Mouse (Mus musculus) limb, embryonic 12.5 days (tissue): ENCODE measurements around the gene Fbxo2. TPM values are rescaled to one million over a fixed set of nuclear protein-coding genes. Genes with fewer than 3 reads are reported as not detected.

Source experiments
- ATAC-seq: fragments of 200-750 bp; cut with Nextera tagmentation; 2 replicates; pipeline ENCODE4 v1.8.0; 2017; ENCODE audit warnings: low read depth, moderate TSS enrichment; ENCODE audit not compliant: insufficient number of reproducible peaks, insufficient read depth, low FRiP score, low TSS enrichment
- H3K27ac ChIP-seq: fragments of 300-500 bp; sonication (generic); 2 replicates; pipeline ENCODE4 v1.5.1; 2016; ENCODE audit warnings: mild to moderate bottlenecking, moderate library complexity
- H3K27me3 ChIP-seq: fragments of 300-500 bp; sonication (generic); 2 replicates; pipeline ENCODE4 v1.6.1; 2016; ENCODE audit warnings: mild to moderate bottlenecking, moderate library complexity
- H3K36me3 ChIP-seq: fragments of 300-500 bp; sonication (generic); 2 replicates; pipeline ENCODE4 v1.6.1; 2016; ENCODE audit warnings: mild to moderate bottlenecking, moderate library complexity
- H3K4me1 ChIP-seq: fragments of 300-500 bp; sonication (generic); replicated peaks from 2 replicates; pipeline ENCODE4 v1.6.1; 2016
- H3K4me2 ChIP-seq: fragments of 300-500 bp; sonication (generic); 2 replicates; pipeline ENCODE4 v1.6.1; 2016; ENCODE audit warnings: mild to moderate bottlenecking, moderate library complexity
- H3K4me3 ChIP-seq: fragments of 300-500 bp; sonication (generic); replicated peaks from 2 replicates; pipeline ENCODE4 v1.5.1; 2016; ENCODE audit warnings: mild to moderate bottlenecking
- H3K9ac ChIP-seq: fragments of 300-500 bp; sonication (generic); replicated peaks from 2 replicates; pipeline ENCODE4 v1.6.1; 2016; ENCODE audit warnings: mild to moderate bottlenecking, moderate library complexity
- H3K9me3 ChIP-seq: fragments of 300-500 bp; sonication (generic); 2 replicates; pipeline ENCODE4 v1.6.1; 2016; ENCODE audit warnings: mild to moderate bottlenecking, moderate library complexity
- WGBS: fragments of 180-500 bp; shearing (Covaris S2); methylation state at CpG from one replicate; pipeline ENCODE4 v1.1.7; 2016; 5-methylcytosine and 5-hydroxymethylcytosine counted together
- polyA plus RNA-seq: library from polyadenylated mRNA; unstranded; fragments of >200 nt; fragmentation: Nextera tagmentation; extraction: Ambion mirVana; gene quantifications from 2 replicates; pipeline ENCODE4 v1.2.1, GENCODE M21; 2016

The Fbxo2 gene
- polyA plus RNA-seq, 1 experiment from 2014 or later, result 2.5 TPM

DNA sequence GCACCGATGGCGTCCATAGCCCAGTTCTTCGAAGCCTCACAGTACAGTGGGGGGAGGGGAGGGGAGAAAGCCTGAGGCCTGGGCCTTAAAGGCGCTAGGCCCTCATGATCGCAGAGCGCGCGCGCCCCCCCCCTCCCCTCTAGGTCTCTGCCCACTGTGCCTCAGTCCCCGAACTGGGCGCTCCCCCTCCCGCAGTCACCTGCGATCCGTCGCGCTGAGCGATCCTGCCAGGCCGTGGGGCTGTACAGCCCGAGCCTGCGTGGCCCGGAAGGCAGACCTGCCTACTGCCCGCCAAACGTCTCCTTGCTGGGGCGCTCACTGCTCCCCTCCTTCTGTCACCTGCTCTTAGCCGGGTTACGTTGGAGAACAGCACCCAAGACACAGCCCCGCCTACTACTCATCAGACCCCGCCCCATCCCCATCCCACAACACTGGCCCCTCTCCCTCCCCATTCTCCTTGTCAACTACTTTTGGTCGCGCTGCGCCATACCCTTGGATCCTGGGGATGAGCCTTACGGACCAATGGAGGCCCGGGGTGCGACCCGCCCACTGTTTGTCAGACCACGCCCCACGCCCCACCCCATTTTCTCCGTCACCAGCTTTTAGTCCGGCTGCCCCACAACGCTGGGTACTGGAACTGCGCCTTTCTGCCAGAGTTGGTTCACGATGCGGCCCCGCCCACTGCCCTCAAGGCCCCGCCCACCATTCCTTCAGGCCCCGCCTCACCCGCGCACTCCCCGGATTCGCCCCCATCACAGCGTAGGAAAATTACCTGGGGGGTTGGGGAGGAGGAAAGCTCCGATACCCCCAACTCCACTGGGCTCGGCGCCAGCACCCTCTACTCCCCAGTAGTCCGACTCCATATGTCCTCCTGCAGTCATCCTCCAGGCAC lies 631 bp upstream of the Fbxo2 start:
- peak overlapping the region; percentile 65 for H3K9ac ChIP-seq
- peak overlapping the region; percentile 98 for H3K4me2 ChIP-seq
- H3K4me1 ChIP-seq, result peaks cover 39% of the 10 kb centered on the region
- peaks cover 36% of the 10 kb centered on the region for H3K36me3 ChIP-seq
- H3K4me3 ChIP-seq, result peak overlapping the region; percentile 64
- peak; percentile 81 for ATAC-seq
- H3K9me3 ChIP-seq, result no peaks in the 10 kb centered on the region
- H3K27me3 ChIP-seq, result peaks cover 68% of the 10 kb centered on the region
- peak overlapping the region; percentile 56; the same call in 1 of the 2 replicates for H3K27ac ChIP-seq
- WGBS, result under 1% methylated on average over 54 of the region's 55 CpGs

- no peak for ATAC-seq
- Histone ChIP-seq H3K27ac (no peak overlapping the region), H3K27me3 (peaks cover 94% of the 10 kb centered on the region), H3K9me3 (no peaks in the 10 kb centered on the region), H3K36me3 (no peaks in the 10 kb centered on the region), H3K4me1 (peaks cover 39% of the 10 kb centered on the region), H3K9ac (peak overlapping the region; percentile 23; the same call in 1 of the 2 replicates), H3K4me2 (peak overlapping the region; percentile 65), H3K4me3 (peak overlapping the region; percentile 35)
- 2% methylated on average over 28 of the region's 29 CpGs for WGBS
Observed at GRCm38 (mm10) chr4:148164002-148164439, 3.6 kb downstream of the Fbxo2 start.

DNA sequence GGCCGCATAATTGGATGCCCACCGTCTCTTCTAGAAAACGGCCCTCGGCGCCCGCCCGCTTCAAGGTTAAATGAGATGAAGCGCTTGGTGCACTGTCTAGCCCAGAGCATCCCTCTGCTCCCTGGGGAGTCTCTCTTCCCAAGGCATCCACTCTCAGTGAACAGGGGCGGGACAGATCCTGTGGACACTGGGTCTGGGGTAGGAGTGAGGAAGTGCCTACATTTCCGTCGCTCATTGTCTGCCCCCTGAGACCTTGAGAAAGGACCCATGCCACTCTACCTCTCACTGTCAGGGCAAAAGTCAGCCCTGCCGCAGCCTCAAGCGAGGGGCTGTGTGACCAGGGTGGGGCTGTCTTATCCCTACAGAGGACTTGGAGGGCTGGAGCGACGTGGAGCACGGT lies 4.0 kb downstream of the Fbxo2 start:
- H3K36me3 ChIP-seq, result no peaks in the 10 kb centered on the region
- H3K4me1 ChIP-seq, result peaks cover 37% of the 10 kb centered on the region
- 0 out of 2 replicates have a peak overlapping the region, but pooled peaks have one; percentile 23 for H3K9ac ChIP-seq
- ATAC-seq, result no peak
- H3K9me3 ChIP-seq, result no peaks in the 10 kb centered on the region
- H3K4me2 ChIP-seq, result peak overlapping the region; percentile 65
- under 1% methylated on average over 16 of the region's 16 CpGs for WGBS
- H3K27me3 ChIP-seq, result peaks cover 92% of the 10 kb centered on the region
- H3K4me3 ChIP-seq, result peak overlapping the region; percentile 35; the same call in 1 of the 2 replicates
- H3K27ac ChIP-seq, result no peak overlapping the region

DNA sequence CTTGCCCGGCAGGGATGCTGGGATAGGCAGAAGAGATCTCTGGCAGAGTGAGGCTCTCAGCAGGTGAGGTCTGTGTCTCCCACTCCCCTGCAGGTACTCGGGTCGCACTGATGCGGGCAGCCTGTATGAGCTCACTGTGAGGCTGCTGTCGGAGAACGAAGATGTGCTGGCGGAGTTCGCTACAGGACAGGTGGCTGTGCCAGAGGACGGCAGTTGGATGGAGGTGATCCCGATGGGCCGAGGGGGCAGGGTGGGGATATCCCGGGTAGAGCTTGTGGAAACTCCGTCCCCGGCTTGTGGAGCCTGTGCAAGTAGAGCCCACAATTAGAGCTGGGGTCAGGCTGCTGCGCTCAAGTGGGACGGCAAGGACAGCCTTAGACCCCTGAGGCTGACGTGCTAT lies 5.1 kb downstream of the Fbxo2 start:
- Histone ChIP-seq H3K4me3 (no peak overlapping the region), H3K9me3 (no peaks in the 10 kb centered on the region), H3K4me1 (peaks cover 34% of the 10 kb centered on the region), H3K4me2 (0 out of 2 replicates have a peak overlapping the region, but pooled peaks have one; percentile 40), H3K36me3 (no peaks in the 10 kb centered on the region), H3K27me3 (peaks cover 93% of the 10 kb centered on the region), H3K27ac (no peak overlapping the region), H3K9ac (no peak overlapping the region)
- 10% methylated on average over 17 of the region's 17 CpGs for WGBS
- no peak for ATAC-seq

DNA sequence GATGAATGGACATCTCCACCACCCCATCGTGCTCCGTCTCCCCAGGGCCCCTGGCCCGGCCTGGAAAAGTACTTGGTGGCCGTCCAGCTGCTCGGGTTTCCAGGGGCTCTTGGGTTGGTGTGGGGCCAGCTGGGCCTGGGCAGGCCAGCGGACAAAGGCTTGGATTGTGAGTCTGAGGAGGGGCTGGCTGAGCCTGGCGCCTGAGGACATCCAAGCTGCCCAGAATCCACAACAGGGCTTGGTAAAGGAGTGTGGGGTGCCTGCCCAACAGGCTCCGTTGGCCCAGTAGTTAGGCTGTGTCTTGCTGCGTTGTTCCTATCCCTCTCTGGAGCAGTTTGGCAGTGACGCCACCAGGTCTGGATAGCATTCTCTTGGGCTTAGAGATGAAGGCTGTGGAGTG lies 6.0 kb downstream of the Fbxo2 start:
- Histone ChIP-seq H3K27me3 (peaks cover 91% of the 10 kb centered on the region), H3K27ac (no peak overlapping the region), H3K4me2 (peak overlapping the region; percentile 40), H3K9ac (no peak overlapping the region; the same call in 1 of the 2 replicates), H3K36me3 (no peaks in the 10 kb centered on the region), H3K4me3 (peak overlapping the region; percentile 16; the same call in 1 of the 2 replicates), H3K9me3 (no peaks in the 10 kb centered on the region), H3K4me1 (peaks cover 26% of the 10 kb centered on the region)
- ATAC-seq, result no peak
- WGBS, result 9% methylated on average over 10 of the region's 10 CpGs

DNA sequence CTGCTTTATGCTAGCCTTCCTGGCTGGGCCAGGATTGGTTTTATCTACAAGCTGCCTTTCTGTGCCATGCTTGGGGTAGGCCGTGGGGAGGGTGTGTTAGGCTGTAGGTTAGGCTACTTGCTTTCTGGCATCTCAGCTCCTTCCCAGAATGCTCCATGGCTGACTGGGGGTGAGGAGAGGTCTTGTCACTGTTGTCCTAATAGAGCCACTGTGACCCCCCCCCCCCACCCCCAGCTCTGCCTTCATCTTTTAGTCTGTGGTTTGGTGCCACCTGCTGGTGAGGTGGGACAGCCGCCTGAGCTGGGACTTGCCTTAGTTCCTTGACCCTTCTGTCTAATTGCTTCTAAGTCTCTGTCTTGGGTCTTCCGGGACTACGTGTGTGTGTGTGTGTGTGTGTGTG lies 6.6 kb downstream of the Fbxo2 start:
- Histone ChIP-seq H3K9ac (no peak overlapping the region), H3K36me3 (no peaks in the 10 kb centered on the region), H3K27me3 (peaks cover 91% of the 10 kb centered on the region), H3K27ac (no peak overlapping the region), H3K9me3 (no peaks in the 10 kb centered on the region), H3K4me2 (peak overlapping the region; percentile 40), H3K4me3 (peak overlapping the region; percentile 16; the same call in 1 of the 2 replicates), H3K4me1 (peaks cover 24% of the 10 kb centered on the region)
- no peak for ATAC-seq
- WGBS, result 27% methylated on average over 4 of the region's 4 CpGs

- no peak for ATAC-seq
- Histone ChIP-seq H3K4me3 (no peak overlapping the region), H3K4me2 (no peak overlapping the region), H3K27me3 (peaks cover 91% of the 10 kb centered on the region), H3K36me3 (no peaks in the 10 kb centered on the region), H3K27ac (no peak overlapping the region), H3K4me1 (peaks cover 23% of the 10 kb centered on the region), H3K9ac (no peak overlapping the region), H3K9me3 (no peaks in the 10 kb centered on the region)
- 26% methylated on average over 7 of the region's 7 CpGs for WGBS
Observed at GRCm38 (mm10) chr4:148168287-148168686, 7.9 kb downstream of the Fbxo2 start.

DNA sequence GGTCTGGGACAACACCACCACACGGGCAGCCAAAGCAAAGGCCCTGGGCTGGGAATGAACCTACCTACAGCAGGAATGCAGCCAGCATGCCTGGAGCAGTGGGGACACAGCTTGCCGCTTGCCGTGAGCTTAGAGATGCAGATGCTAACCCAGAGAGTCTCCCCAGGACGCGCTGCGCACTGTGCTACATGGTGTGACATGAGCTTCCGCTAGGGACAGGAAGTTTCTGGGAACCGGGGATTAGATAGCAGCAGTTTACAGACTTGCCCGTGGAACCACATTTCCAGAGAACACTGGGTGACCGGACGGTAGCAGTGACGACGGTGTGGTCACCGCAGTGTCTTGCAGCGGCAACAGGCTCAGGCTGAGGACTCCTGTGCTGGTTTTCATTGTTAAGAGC lies 9.2 kb downstream of the Fbxo2 start:
- Histone ChIP-seq H3K27me3 (peaks cover 91% of the 10 kb centered on the region), H3K9ac (no peak overlapping the region), H3K27ac (no peak overlapping the region), H3K4me2 (no peak overlapping the region), H3K9me3 (no peaks in the 10 kb centered on the region), H3K36me3 (no peaks in the 10 kb centered on the region), H3K4me1 (peaks cover 17% of the 10 kb centered on the region), H3K4me3 (no peak overlapping the region)
- ATAC-seq, result no peak
- 28% methylated on average over 15 of the region's 15 CpGs for WGBS

DNA sequence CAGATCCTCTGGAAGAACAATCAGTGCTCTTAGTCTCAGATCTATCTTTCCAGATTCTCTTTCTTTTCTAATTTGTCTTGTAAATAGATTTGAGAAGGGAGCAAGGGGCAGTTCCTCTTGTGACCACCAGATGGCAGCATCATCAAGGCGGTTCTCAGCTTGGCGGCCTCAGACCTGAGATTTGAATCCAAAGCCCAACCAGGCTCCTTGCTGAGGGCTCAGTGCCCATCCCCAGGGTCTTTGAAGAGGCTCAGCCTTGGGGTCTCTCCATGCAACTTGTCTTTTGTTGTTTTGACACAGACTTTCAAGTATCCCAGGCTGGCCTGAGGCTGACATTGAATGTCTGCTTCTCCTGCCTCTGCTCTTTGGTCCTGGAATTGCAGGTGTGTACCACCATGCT lies 10.4 kb downstream of the Fbxo2 start:
- Histone ChIP-seq H3K27ac (no peak overlapping the region), H3K4me1 (peaks cover 13% of the 10 kb centered on the region), H3K27me3 (peaks cover 91% of the 10 kb centered on the region), H3K4me2 (no peak overlapping the region), H3K36me3 (no peaks in the 10 kb centered on the region), H3K4me3 (no peak overlapping the region), H3K9me3 (no peaks in the 10 kb centered on the region), H3K9ac (no peak overlapping the region)
- ATAC-seq, result no peak
- 2% methylated on average over 2 of the region's 2 CpGs for WGBS

DNA sequence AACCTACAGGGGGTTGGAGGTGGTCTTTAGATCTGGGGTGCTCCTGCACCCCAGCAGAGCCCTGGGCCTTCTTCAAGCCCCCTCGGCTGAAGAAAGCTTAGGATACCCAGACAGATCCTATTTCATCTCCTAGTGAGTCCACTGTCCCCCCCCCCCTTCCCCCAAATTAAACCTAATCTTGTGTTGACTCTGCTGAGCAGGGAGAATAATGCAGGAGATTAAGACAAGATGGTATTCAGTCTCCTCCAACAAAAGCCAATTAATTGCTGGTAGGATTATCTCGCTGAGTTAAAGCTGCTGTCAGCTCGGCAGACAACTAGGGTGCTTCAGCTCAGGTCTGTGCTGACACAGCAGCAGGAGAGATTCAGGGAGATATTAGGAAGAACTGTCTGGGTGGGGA lies 10.8 kb downstream of the Fbxo2 start:
- Histone ChIP-seq H3K4me2 (no peak overlapping the region), H3K9me3 (no peaks in the 10 kb centered on the region), H3K36me3 (no peaks in the 10 kb centered on the region), H3K27me3 (peaks cover 91% of the 10 kb centered on the region), H3K4me3 (no peak overlapping the region), H3K4me1 (peaks cover 13% of the 10 kb centered on the region), H3K9ac (no peak overlapping the region), H3K27ac (no peak overlapping the region)
- no peak for ATAC-seq
- WGBS, result 45% methylated on average over 3 of the region's 3 CpGs

- H3K9ac ChIP-seq, result peak overlapping the region; percentile 23; the same call in 1 of the 2 replicates
- peak overlapping the region; percentile 37 for H3K4me2 ChIP-seq
- H3K4me3 ChIP-seq, result peak overlapping the region; percentile 9; the same call in 1 of the 2 replicates
- no peak for ATAC-seq
- no peaks in the 10 kb centered on the region for H3K36me3 ChIP-seq
- peaks cover 91% of the 10 kb centered on the region for H3K27me3 ChIP-seq
- peaks cover 7% of the 10 kb centered on the region for H3K4me1 ChIP-seq
- H3K27ac ChIP-seq, result no peak overlapping the region
- 2% methylated on average over 30 of the region's 30 CpGs for WGBS
- H3K9me3 ChIP-seq, result no peaks in the 10 kb centered on the region
Observed at GRCm38 (mm10) chr4:148173811-148174494, 13.5 kb downstream of the Fbxo2 start.
